Mouse (Mus musculus): ENCODE measurements at regions not wholly inside any gene's neighbourhood (a gene's known extent, or its start where the extent isn't known, plus 50 kb on each side); places are given as distances from the start of the nearest gene placed in this dataset.

GRCm38 (mm10) chr4:8927276-8927906 lies 688.5 kb upstream of the Car8 start:
- WGBS = 23% methylated on average over 8 of the region's 8 CpGs
- TF ChIP-seq CTCF (IDR thresholded peaks at IDR 0.05; ENCODE audit: extremely low read depth, insufficient read length, insufficient replicate concordance, low read depth, low read length) (no peak), POLR2A (IDR thresholded peaks at IDR 0.05; ENCODE audit: low read depth, low read length) (0 out of 2 replicates have a peak, but pooled peaks have one; percentile 15)
- peak overlapping the region; percentile 18 for H3K27ac ChIP-seq (ENCODE audit: insufficient read depth, low read depth, low read length)

GRCm38 (mm10) chr4:8926642-8927275 lies 687.9 kb upstream of the Car8 start:
- peak overlapping the region; percentile 18 for H3K27ac ChIP-seq (ENCODE audit: insufficient read depth, low read depth, low read length)

More at GRCm38 (mm10) chr4:8927276-8927906, 688.5 kb upstream of the Car8 start:
- Histone ChIP-seq H3K4me1 (ENCODE audit: control insufficient read depth, insufficient read depth, insufficient read length, low read length) (peaks cover 12% of the 10 kb centered on the region), H3K36me3 (ENCODE audit: control insufficient read depth, insufficient read depth, low read length) (no peaks in the 10 kb centered on the region), H3K27me3 (ENCODE audit: control insufficient read depth, insufficient read depth, low read length) (no peaks in the 10 kb centered on the region), H3K4me3 (ENCODE audit: low read depth, low read length) (no peak overlapping the region)

GRCm38 (mm10) chr4:8922695-8923363 lies 684.0 kb upstream of the Car8 start:
- WGBS = 92% methylated on average over 8 of the region's 8 CpGs
- H3K4me3 ChIP-seq (ENCODE audit: low read depth, low read length) = no peak overlapping the region
- H3K4me1 ChIP-seq (ENCODE audit: control insufficient read depth, insufficient read depth, insufficient read length, low read length) = peaks cover 15% of the 10 kb centered on the region
- no peak for TF ChIP-seq CTCF (IDR thresholded peaks at IDR 0.05; ENCODE audit: extremely low read depth, insufficient read length, insufficient replicate concordance, low read depth, low read length)
- no peak for TF ChIP-seq POLR2A (IDR thresholded peaks at IDR 0.05; ENCODE audit: low read depth, low read length)
- no peak overlapping the region for H3K27ac ChIP-seq (ENCODE audit: insufficient read depth, low read depth, low read length)
- H3K36me3 ChIP-seq (ENCODE audit: control insufficient read depth, insufficient read depth, low read length) = no peaks in the 10 kb centered on the region
- no peaks in the 10 kb centered on the region for H3K27me3 ChIP-seq (ENCODE audit: control insufficient read depth, insufficient read depth, low read length)

More at GRCm38 (mm10) chr4:8926642-8927275, 687.9 kb upstream of the Car8 start:
- no peaks in the 10 kb centered on the region for H3K36me3 ChIP-seq (ENCODE audit: control insufficient read depth, insufficient read depth, low read length)
- H3K4me3 ChIP-seq (ENCODE audit: low read depth, low read length) = no peak overlapping the region
- peaks cover 17% of the 10 kb centered on the region for H3K4me1 ChIP-seq (ENCODE audit: control insufficient read depth, insufficient read depth, insufficient read length, low read length)
- H3K27me3 ChIP-seq (ENCODE audit: control insufficient read depth, insufficient read depth, low read length) = no peaks in the 10 kb centered on the region
- no peak for TF ChIP-seq POLR2A (IDR thresholded peaks at IDR 0.05; ENCODE audit: low read depth, low read length)
- TF ChIP-seq CTCF (IDR thresholded peaks at IDR 0.05; ENCODE audit: extremely low read depth, insufficient read length, insufficient replicate concordance, low read depth, low read length) = no peak
- WGBS = 38% methylated on average over 9 of the region's 9 CpGs

DNA sequence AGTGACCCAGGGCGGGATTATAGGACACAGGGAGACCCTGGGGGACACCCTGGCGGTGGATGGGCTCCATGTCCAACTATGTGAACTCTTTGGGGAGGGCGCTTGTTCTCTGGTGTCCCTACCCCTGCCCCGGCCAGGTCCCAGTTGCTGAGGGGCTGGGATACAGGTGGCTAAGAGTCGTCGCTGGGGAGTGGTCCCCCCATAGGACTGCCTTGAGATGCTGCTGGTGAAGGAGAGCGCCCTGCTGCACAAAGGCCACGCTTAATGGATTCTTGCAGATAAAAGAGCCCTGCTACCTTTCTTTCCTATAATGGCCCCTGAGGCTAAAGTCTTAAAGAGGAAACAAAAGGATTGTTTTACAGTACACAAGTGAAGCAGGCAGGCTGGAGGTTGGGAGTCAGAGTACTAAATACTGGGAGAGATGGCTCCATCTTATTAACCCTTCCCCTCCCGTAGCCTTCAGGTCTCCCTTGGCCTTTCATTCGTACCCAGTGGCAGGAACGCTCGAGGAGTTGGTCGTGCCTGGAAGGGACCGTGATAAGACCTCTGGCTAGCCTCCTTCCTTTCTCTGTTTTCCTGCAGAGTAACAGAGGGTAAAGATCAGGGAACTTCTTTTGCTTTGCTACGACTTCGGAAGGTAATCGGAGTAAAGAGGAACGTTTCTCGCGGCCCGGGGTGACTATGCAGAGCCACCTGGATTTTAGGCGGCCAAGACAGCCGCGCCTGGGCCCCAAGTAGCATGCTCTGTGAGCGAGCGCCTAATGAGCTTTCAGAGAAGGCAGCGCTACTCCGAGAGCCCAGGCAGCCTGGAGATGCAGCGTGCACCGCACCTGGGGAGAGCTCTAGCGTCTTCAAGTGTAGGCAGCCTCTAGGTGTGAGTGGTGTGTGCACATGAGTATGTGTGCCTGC lies 682.9 kb upstream of the Car8 start:
- TF ChIP-seq POLR2A (IDR thresholded peaks at IDR 0.05; ENCODE audit: low read depth, low read length) = no peak
- no peak for TF ChIP-seq CTCF (IDR thresholded peaks at IDR 0.05; ENCODE audit: extremely low read depth, insufficient read length, insufficient replicate concordance, low read depth, low read length)
- peaks cover 10% of the 10 kb centered on the region; the same call in 1 of the 2 replicates for H3K4me1 ChIP-seq (ENCODE audit: control insufficient read depth, insufficient read depth, insufficient read length, low read length)
- no peak overlapping the region for H3K27ac ChIP-seq (ENCODE audit: insufficient read depth, low read depth, low read length)
- no peaks in the 10 kb centered on the region for H3K27me3 ChIP-seq (ENCODE audit: control insufficient read depth, insufficient read depth, low read length)
- 27% methylated on average over 31 of the region's 31 CpGs for WGBS
- H3K36me3 ChIP-seq (ENCODE audit: control insufficient read depth, insufficient read depth, low read length) = no peaks in the 10 kb centered on the region
- peak overlapping the region; percentile 28 for H3K4me3 ChIP-seq (ENCODE audit: low read depth, low read length)

DNA sequence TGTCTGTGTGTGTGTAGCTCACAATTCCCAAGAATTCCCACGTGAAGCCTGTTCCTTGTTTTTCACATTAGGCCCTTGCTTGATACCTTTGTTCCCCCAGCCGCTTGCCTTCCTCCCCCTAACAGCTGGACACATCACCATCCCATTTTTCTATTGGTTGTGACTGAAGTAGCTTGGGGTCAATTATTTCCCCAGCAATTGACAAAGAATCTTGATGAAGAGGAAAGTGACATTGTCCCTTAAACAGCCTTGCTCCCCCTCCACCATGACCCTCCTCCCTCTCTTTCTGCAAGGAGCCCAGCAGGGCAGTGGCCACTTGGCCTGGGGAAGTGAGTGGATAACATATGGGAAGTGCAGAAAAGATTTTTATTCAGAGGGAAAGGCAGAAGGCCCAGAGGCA lies 681.5 kb upstream of the Car8 start:
- TF ChIP-seq CTCF (IDR thresholded peaks at IDR 0.05; ENCODE audit: extremely low read depth, insufficient read length, insufficient replicate concordance, low read depth, low read length) (no peak), POLR2A (IDR thresholded peaks at IDR 0.05; ENCODE audit: low read depth, low read length) (no peak)
- H3K4me1 ChIP-seq (ENCODE audit: control insufficient read depth, insufficient read depth, insufficient read length, low read length) = peaks cover 6% of the 10 kb centered on the region; the same call in 1 of the 2 replicates
- no peak overlapping the region for H3K4me3 ChIP-seq (ENCODE audit: low read depth, low read length)
- H3K36me3 ChIP-seq (ENCODE audit: control insufficient read depth, insufficient read depth, low read length) = no peaks in the 10 kb centered on the region
- H3K27ac ChIP-seq (ENCODE audit: insufficient read depth, low read depth, low read length) = no peak overlapping the region
- H3K27me3 ChIP-seq (ENCODE audit: control insufficient read depth, insufficient read depth, low read length) = no peaks in the 10 kb centered on the region
- WGBS = 97% methylated on average over 2 of the region's 2 CpGs

GRCm38 (mm10) chr4:8919366-8919984 lies 680.6 kb upstream of the Car8 start:
- no peaks in the 10 kb centered on the region for H3K36me3 ChIP-seq (ENCODE audit: control insufficient read depth, insufficient read depth, low read length)
- no peaks in the 10 kb centered on the region for H3K27me3 ChIP-seq (ENCODE audit: control insufficient read depth, insufficient read depth, low read length)
- no peak overlapping the region for H3K27ac ChIP-seq (ENCODE audit: insufficient read depth, low read depth, low read length)
- peaks cover 6% of the 10 kb centered on the region; the same call in 1 of the 2 replicates for H3K4me1 ChIP-seq (ENCODE audit: control insufficient read depth, insufficient read depth, insufficient read length, low read length)
- TF ChIP-seq POLR2A (IDR thresholded peaks at IDR 0.05; ENCODE audit: low read depth, low read length) (no peak), CTCF (IDR thresholded peaks at IDR 0.05; ENCODE audit: extremely low read depth, insufficient read length, insufficient replicate concordance, low read depth, low read length) (no peak)
- 88% methylated on average over 9 of the region's 9 CpGs for WGBS
- no peak overlapping the region for H3K4me3 ChIP-seq (ENCODE audit: low read depth, low read length)

Data from small intestine, adult 2 months (tissue).